Mouse (Mus musculus): ENCODE data around the gene Lmbrd2.
"Not testable (repeated sequence)": the region's sequence is repeated elsewhere in the genome, so short reads cannot be mapped to it uniquely, and the experiment has no call there.

The Lmbrd2 gene

GRCm38 (mm10) chr15:9134891-9135507 lies 5.4 kb upstream of the Lmbrd2 start:
- DNase-seq (ENCODE audit: low spot score in 2 of 2): no peak

DNA sequence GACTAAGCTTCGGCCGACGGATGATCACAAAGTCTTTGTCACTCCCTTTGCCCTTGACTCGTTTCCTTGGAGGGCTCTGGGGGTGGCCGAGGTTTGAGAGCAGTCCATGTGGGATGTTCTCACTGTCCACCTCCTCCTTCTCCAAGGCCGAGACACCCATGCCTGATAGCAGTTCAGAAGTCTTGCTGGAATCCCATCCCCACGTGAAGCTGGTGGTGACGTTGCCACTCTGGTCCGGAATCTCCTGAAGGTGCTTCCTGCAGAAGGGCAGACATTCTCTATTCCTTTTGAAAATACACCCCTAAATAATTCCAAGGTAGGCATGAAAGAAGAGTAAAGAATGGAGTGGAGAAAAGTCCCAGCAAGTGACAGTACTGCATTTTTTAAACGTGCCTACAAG lies 903 bp upstream of the Lmbrd2 start:
- DNase-seq (ENCODE audit: low spot score in 2 of 2): peak in 1 of 2 experiments; percentile 25

GRCm38 (mm10) chr15:9140684-9141171 lies 378 bp downstream of the Lmbrd2 start:
- DNase-seq (ENCODE audit: low spot score in 2 of 2): peak; percentile 60 to 70

DNA sequence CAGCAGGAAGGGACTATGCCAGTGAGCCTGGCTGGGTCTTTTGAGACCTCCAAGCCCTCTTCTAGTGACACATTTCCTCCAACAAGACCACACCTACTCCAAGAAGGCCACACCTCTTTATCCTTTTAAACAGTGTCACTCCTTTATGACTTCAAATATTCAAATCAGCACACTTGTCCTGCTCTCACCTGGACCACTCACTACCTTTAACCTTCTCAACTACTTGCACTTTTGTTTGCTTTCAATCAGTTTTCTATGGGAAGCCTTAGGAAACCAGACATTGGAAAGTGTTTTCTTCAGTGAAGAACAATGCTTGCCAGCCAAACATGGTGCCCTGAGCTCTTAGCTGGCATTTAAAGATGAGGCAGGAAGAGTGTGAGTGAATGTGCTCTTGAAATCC lies 15.0 kb downstream of the Lmbrd2 start, which contains the start of gene Skp2:
Gene Skp2 (minus strand): TSS at position 101 of the 400 bp plus-strand sequence.
- no peak for DNase-seq (ENCODE audit: low spot score in 2 of 2)

DNA sequence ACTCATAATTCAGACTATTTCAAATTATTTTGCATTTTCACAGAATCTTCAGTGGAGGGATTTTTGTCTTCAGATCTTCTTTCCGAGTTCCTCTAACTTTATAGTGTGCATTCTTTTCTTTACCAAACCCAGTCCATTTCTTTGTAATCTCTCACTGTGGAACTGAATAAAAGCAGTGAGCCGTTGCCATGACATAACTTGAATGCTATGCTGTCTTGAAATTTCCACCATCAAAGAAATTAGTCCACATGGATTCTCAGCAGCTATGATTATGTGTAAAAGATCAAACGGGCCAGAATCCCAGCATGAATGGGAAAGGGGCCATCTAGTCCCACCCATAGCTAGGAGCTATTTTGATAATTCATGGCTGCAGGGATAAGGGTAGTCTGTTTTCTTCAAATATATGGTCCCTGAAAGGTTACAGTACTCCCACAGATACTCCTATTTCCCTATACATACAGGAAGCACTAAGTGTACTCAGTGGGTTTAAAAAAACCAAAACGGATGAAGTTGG lies 22.3 kb downstream of the Lmbrd2 start:
- no peak for DNase-seq (ENCODE audit: low spot score in 2 of 2)

GRCm38 (mm10) chr15:9164125-9164524 lies 23.8 kb downstream of the Lmbrd2 start:
- no peak for DNase-seq (ENCODE audit: low spot score in 2 of 2)

DNA sequence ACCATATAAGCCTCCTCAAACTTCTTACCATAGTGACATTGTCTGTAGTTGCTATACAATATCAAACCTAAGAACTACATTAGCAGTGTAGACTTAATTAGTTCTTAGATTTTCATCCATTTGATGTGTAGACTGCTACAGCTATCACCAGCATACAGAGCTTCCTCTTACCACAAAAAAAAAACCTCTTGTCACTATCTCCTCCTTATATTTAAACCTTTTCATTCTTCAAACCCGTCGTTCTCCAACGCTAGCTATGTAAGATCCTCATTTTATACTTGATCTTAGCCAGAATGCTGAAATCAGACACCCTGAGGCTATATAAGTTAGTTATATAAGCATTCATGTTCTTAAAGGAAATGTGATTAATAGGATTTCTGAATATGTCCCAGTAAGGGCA lies 36.7 kb downstream of the Lmbrd2 start:
- DNase-seq (ENCODE audit: low spot score in 2 of 2): no peak

DNA sequence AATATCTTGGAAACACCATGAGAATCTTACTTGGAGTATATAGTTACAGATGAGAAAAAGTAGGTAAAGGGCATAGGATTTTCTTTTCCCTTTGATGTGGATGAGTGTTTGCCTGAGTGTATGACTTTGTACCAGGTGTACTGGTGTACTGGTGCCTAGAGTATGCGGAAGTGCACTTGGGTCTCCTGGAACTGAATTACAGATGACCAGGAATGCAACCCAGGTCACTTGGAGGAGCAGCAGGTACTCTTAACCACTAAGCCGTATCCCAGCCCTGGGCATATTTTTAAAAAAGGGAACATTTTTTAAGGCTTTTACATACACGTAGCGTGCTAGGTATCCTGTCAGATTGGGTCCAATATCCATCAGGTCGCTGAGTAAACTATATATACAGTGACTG lies 43.6 kb downstream of the Lmbrd2 start:
- no peak for DNase-seq (ENCODE audit: low spot score in 2 of 2)

- no peak for DNase-seq (ENCODE audit: low spot score in 2 of 2)
Observed at GRCm38 (mm10) chr15:9189796-9190195, 49.4 kb downstream of the Lmbrd2 start.

DNA sequence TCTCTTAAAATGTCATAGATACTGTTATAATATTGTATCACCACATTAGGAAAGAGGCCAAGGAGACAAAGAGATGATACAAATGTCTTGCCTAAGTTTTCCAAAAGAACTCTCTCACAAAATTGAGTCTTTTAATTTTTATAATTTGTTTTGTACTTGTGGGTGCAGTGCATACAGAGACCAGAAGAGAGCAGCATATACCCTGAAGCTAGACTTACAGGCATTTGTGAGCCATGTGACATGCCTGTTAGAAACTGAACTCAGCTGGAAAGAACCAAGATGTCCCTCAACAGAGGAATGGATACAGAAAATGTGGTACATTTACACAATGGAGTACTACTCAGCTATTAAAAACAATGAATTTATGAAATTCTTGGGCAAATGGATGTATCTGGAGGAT lies 52.3 kb downstream of the Lmbrd2 start:
- DNase-seq (ENCODE audit: low spot score in 2 of 2): not testable (repeated sequence)

- no peak for DNase-seq (ENCODE audit: low spot score in 2 of 2)
Observed at GRCm38 (mm10) chr15:9198421-9198820, 58.1 kb downstream of the Lmbrd2 start.

DNA sequence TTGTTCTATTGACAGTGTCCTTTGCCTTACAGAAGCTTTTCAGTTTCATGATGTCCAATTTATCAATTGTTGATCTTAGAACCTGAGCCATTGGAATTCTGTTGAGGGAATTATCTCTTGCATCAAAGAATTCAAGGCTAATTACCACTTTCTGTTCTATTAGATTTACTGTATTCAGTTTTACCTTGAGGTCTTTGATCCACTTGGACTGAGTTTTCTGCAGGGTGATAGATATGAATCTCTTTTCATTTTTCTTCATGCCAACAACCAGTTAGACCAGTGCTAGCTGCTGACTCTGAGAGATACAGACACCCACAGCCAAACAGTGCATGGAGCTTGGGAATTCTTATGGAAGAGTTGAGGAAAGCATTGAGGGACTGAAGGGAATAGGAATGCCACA lies 71.5 kb downstream of the Lmbrd2 start:
- no peak for DNase-seq (ENCODE audit: low spot score in 2 of 2)

GRCm38 (mm10) chr15:9213026-9213425 lies 72.7 kb downstream of the Lmbrd2 start:
- DNase-seq (ENCODE audit: low spot score in 2 of 2): not testable (repeated sequence)

GRCm38 (mm10) chr15:9213431-9213830 lies 73.1 kb downstream of the Lmbrd2 start:
- DNase-seq (ENCODE audit: low spot score in 2 of 2): not testable (repeated sequence)

GRCm38 (mm10) chr15:9216446-9216845 lies 76.1 kb downstream of the Lmbrd2 start:
- DNase-seq (ENCODE audit: low spot score in 2 of 2): no peak

DNA sequence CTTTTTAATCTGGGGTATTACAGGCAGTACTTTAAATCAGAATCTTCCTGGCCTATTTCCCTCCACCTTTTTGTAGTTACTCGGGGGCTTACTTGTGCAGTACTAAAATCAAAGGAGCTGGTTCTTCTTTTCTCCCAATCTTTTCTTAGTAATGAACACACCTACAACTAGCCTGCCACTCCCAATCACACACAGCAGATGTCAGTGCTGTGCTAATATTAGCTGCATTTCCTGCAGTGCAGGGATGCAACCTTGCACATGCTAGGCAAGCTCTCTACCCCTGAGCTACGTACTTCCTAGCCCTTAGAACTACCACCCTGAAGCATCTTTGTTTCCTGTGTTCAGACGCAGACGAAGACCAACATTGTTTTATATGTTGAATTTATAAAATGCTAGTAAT lies 90.6 kb downstream of the Lmbrd2 start:
- DNase-seq (ENCODE audit: low spot score in 2 of 2): not testable (repeated sequence)

GRCm38 (mm10) chr15:9246345-9246744 lies 106.0 kb downstream of the Lmbrd2 start:
- DNase-seq (ENCODE audit: low spot score in 2 of 2): no peak

Data from spleen, postnatal 10 days (tissue).